Mouse (Mus musculus): ENCODE measurements around the gene Myo18b.

DNA sequence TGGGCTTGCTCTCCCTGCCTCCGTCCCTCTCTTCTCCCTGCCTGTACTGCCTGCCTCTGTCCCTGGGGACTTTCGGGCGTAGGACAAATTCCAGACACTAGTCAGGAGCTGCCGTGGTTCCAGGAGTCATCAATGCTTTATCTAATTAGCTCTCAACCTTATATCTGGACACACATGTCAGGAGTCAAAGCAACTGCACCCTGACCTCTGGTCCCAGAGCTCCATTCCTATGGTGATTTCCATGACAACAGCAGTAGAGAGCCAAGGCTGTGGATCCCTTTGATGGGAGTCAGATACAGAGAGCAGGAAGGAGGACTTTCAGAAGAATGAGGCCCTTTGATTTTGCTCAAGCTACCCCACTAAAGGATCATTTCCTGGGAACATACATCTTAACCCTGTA lies 122.7 kb downstream of the Myo18b start:
- TF ChIP-seq POLR2A (IDR thresholded peaks at IDR 0.05; ENCODE audit: borderline replicate concordance, control insufficient read depth, low read depth, low read length) = no peak
- TF ChIP-seq CTCF (IDR thresholded peaks at IDR 0.05; ENCODE audit: control insufficient read depth, insufficient read depth, low read length) = no peak
